Mouse (Mus musculus) lung, embryonic 16.5 days (tissue): ENCODE data around the gene Mlycd. TPM values are rescaled to one million over a fixed set of nuclear protein-coding genes. Genes with fewer than 3 reads are reported as not detected.

Source experiments
- ATAC-seq: fragments of 200-750 bp; cut with Nextera tagmentation; 2 replicates; pipeline ENCODE4 v1.8.0; 2017; ENCODE audit warnings: low read depth, mild to moderate bottlenecking, moderate library complexity
- H3K27ac ChIP-seq: fragments of 300-500 bp; sonication (generic); 2 replicates; pipeline ENCODE4 v1.5.1; 2014; ENCODE audit warnings: mild to moderate bottlenecking, control low read depth, low read length
- H3K27me3 ChIP-seq: fragments of 300-500 bp; sonication (generic); 2 replicates; pipeline ENCODE4 v1.6.1; 2014; ENCODE audit warnings: low read depth, low read length, mixed read lengths; ENCODE audit not compliant: control insufficient read depth, insufficient read depth
- H3K36me3 ChIP-seq: fragments of 300-500 bp; sonication (generic); 2 replicates; pipeline ENCODE4 v1.6.1; 2014; ENCODE audit warnings: low read length; ENCODE audit not compliant: control insufficient read depth, insufficient read depth
- H3K4me1 ChIP-seq: fragments of 300-500 bp; sonication (generic); replicated peaks from 2 replicates; pipeline ENCODE4 v1.6.1; 2014; ENCODE audit warnings: low read length, mixed read lengths; ENCODE audit not compliant: control insufficient read depth, insufficient read depth
- H3K4me2 ChIP-seq: fragments of 300-500 bp; sonication (generic); 2 replicates; pipeline ENCODE4 v1.6.1; 2014; ENCODE audit warnings: low read depth, low read length, control low read depth
- H3K4me3 ChIP-seq: fragments of 300-500 bp; sonication (generic); 2 replicates; pipeline ENCODE4 v1.5.1; 2014; ENCODE audit warnings: mild to moderate bottlenecking, low read length, control low read depth
- H3K9ac ChIP-seq: fragments of 300-500 bp; sonication (generic); 2 replicates; pipeline ENCODE4 v1.6.1; 2014; ENCODE audit warnings: low read length, control low read depth
- H3K9me3 ChIP-seq: fragments of 300-500 bp; sonication (generic); 2 replicates; pipeline ENCODE4 v1.6.1; 2016; ENCODE audit warnings: low read length; ENCODE audit not compliant: control insufficient read depth
- WGBS: fragments of 180-500 bp; shearing (Covaris S2); extraction: QIAGEN DNeasy Blood & Tissue Kit; methylation state at CpG from one replicate; pipeline ENCODE4 v1.1.7; 2014; 5-methylcytosine and 5-hydroxymethylcytosine counted together
- polyA plus RNA-seq: library from polyadenylated mRNA; unstranded; fragments of >200 nt; fragmentation: Nextera tagmentation; extraction: Ambion mirVana; gene quantifications from 2 replicates; pipeline ENCODE4 v1.2.1, GENCODE M21; 2015

The Mlycd gene
- polyA plus RNA-seq, 1 experiment from 2014 or later: 12.1 TPM

DNA sequence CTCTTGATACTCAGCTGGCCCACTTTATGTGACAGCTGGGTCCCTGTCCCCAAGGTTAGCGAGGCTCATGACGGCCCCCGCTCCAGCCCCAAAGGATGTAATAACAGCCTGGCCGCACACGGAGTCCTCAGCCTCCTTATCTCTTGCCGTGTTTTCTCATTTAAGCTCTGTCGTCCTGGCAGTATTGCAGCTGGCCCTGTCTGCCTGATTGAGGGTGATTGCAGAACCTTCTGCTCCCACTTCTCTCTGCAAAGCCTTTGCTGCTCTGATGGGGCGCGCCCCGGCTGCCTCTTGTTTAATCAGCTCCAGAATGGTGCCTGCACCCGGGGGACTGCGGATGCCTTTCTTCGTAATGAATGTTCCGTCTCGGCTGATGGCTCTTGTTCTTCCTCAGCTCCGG lies 65.0 kb downstream of the Mlycd start:
- ATAC-seq: no peak
- H3K27ac ChIP-seq: no peak overlapping the region
- no peaks in the 10 kb centered on the region; the same call in none of the 2 replicates for H3K4me1 ChIP-seq
- H3K4me2 ChIP-seq: no peak overlapping the region
- no peaks in the 10 kb centered on the region for H3K9me3 ChIP-seq
- H3K9ac ChIP-seq: 0 out of 2 replicates have a peak overlapping the region, but pooled peaks have one; percentile 31
- WGBS: 21% methylated on average over 16 of the region's 16 CpGs
- H3K36me3 ChIP-seq: no peaks in the 10 kb centered on the region
- no peaks in the 10 kb centered on the region for H3K27me3 ChIP-seq
- H3K4me3 ChIP-seq: no peak overlapping the region

Other genes with a start within 250 kb of the Mlycd start
- gene Hsbp1, start 50.4 kb upstream of the Mlycd start, polyA plus RNA-seq: 352 and 375 TPM in 2 replicates
- gene Osgin1, start 39.2 kb downstream of the Mlycd start, polyA plus RNA-seq: 1.9 and 3.2 TPM in 2 replicates
- 1.3 and 1.4 TPM in 2 replicates for gene Necab2, start 51.8 kb downstream of the Mlycd start, polyA plus RNA-seq
- not detected in 2 replicates for gene Slc38a8, start 106.8 kb downstream of the Mlycd start, polyA plus RNA-seq
- 118 and 126 TPM in 2 replicates for gene Mbtps1, start 163.9 kb downstream of the Mlycd start, polyA plus RNA-seq
- gene Hsdl1, start 180.3 kb downstream of the Mlycd start, polyA plus RNA-seq: 29.1 and 30.8 TPM in 2 replicates
- gene Dnaaf1, start 180.4 kb downstream of the Mlycd start, polyA plus RNA-seq: 2.7 and 3.9 TPM in 2 replicates
- gene Taf1c, start 210.3 kb downstream of the Mlycd start, polyA plus RNA-seq: 10.6 and 10.7 TPM in 2 replicates
- gene Adad2, start 217.9 kb downstream of the Mlycd start, polyA plus RNA-seq: not detected in 2 replicates
- 0.10 and 0.13 TPM in 2 replicates for gene Kcng4, start 240.8 kb downstream of the Mlycd start, polyA plus RNA-seq